Mouse (Mus musculus): Measurements from ENCODE around the gene Fam186b. TPM values are rescaled to one million over a fixed set of nuclear protein-coding genes. Genes with fewer than 3 reads are reported as not detected.

The Fam186b gene
- 0.07 TPM in 1 of 2 replicates, not detected in the other for polyA plus RNA-seq (2012; rRNA removed; ENCODE audit: low replicate concordance)

GRCm38 (mm10) chr15:99295484-99295981, at the start of gene Fam186b:
TSS of gene Fam186b (minus strand) at chr15:99295888.

GRCm38 (mm10) chr15:99294813-99295374, 794 bp downstream of the Fam186b start, which contains the start of gene Prpf40b:
TSS of gene Prpf40b (plus strand) at chr15:99295087.

DNA sequence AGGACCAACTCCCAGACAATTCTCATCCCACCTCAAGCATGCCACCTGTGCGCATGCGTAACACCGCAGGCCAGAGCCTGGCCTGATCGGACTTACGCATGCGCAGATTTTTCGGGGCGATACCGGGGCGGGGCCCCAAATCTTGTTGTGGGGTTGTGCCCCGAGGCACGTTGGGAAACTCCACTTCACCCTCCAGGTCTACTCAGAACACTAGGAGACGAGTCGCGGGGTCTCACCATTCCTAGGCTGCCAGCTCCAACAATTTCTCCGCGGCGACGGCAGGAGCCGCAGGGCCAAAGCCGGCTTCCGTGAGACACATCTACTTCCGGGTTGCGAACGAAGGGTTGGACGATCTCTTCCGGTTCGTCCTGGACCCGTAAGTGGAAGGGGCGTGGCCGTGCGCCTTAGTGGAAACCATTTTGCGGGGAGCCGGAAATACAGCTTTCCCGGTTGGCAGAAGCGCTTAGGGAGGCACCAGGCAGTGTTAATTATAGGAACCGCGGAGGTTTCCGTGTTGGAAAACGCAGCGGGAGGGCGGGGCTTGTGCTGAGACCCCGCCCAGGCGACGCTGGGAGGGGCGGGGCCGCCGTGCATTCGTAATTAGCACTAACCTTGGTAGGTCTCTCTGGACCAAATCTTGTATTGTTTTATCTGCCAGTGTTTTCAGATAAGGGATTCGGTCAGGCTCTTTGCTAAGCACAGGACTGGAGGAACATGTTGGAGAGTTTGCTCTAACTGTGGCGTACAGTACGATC, 43.9 kb downstream of the Fam186b start, which contains the start of gene Mcrs1:
Mcrs1 (minus strand) TSS at position 336 of the 755 bp plus-strand sequence.

GRCm38 (mm10) chr15:99224208-99224911, 71.3 kb downstream of the Fam186b start, which contains the start of gene Kcnh3:
TSS of gene Kcnh3 (plus strand) at chr15:99224861.

Other genes with a start within 250 kb of the Fam186b start
- 0.43 and 0.81 TPM in 2 replicates for gene Prph, start 240.7 kb downstream of the Fam186b start, polyA plus RNA-seq (2012; rRNA removed; ENCODE audit: low replicate concordance)
- 2.3 and 3.3 TPM in 2 replicates for gene Troap, start 221.3 kb downstream of the Fam186b start, polyA plus RNA-seq (2012; rRNA removed; ENCODE audit: low replicate concordance)
- gene C1ql4, start 208.1 kb downstream of the Fam186b start, polyA plus RNA-seq (2012; rRNA removed; ENCODE audit: low replicate concordance), result not detected in 2 replicates
- gene Dnajc22, start 202.7 kb downstream of the Fam186b start, polyA plus RNA-seq (2012; rRNA removed; ENCODE audit: low replicate concordance), result 0.66 and 0.68 TPM in 2 replicates
- 5.8 and 6.3 TPM in 2 replicates for gene Spats2, start 170.0 kb downstream of the Fam186b start, polyA plus RNA-seq (2012; rRNA removed; ENCODE audit: low replicate concordance)
- 1.1 and 2.6 TPM in 2 replicates for gene Kcnh3, start 71.0 kb downstream of the Fam186b start, polyA plus RNA-seq (2012; rRNA removed; ENCODE audit: low replicate concordance)
- gene Mcrs1, start 43.9 kb downstream of the Fam186b start, polyA plus RNA-seq (2012; rRNA removed; ENCODE audit: low replicate concordance), result 60.9 and 70.7 TPM in 2 replicates
- 73.1 and 85.5 TPM in 2 replicates for gene Prpf40b, start 801 bp downstream of the Fam186b start, polyA plus RNA-seq (2012; rRNA removed; ENCODE audit: low replicate concordance)
- gene Fmnl3, start 74.6 kb upstream of the Fam186b start, polyA plus RNA-seq (2012; rRNA removed; ENCODE audit: low replicate concordance), result 26.5 and 31.2 TPM in 2 replicates
- 937 and 960 TPM in 2 replicates for gene Tmbim6, start 97.0 kb upstream of the Fam186b start, polyA plus RNA-seq (2012; rRNA removed; ENCODE audit: low replicate concordance)
- gene Nckap5l, start 161.9 kb upstream of the Fam186b start, polyA plus RNA-seq (2012; rRNA removed; ENCODE audit: low replicate concordance), result 10.7 and 21.6 TPM in 2 replicates
- 5.2 and 6.9 TPM in 2 replicates for gene Bcdin3d, start 178.8 kb upstream of the Fam186b start, polyA plus RNA-seq (2012; rRNA removed; ENCODE audit: low replicate concordance)
- 2.5 and 2.8 TPM in 2 replicates for gene Faim2, start 232.3 kb upstream of the Fam186b start, polyA plus RNA-seq (2012; rRNA removed; ENCODE audit: low replicate concordance)